Mouse (Mus musculus) thymus, adult 2 months (tissue): ENCODE data around the gene Gnpat. TPM values are rescaled to one million over a fixed set of nuclear protein-coding genes. Genes with fewer than 3 reads are reported as not detected.
A peak's percentile ranks its signal among the peaks of the same experiment; 100 is the strongest.

Experiments used
- DNase-seq: peaks from one replicate; pipeline ENCODE4 v3.0.0; 2021
- H3K27ac ChIP-seq: fragments of 200-500 bp; 2 replicates; pipeline ENCODE4 v1.5.1; 2012; ENCODE audit warnings: low read length, control low read depth; ENCODE audit not compliant: control insufficient read depth, insufficient read depth
- H3K27me3 ChIP-seq: fragments of 200-500 bp; 2 replicates; pipeline ENCODE4 v1.6.1; 2012; ENCODE audit warnings: mild to moderate bottlenecking, low read length, moderate library complexity, mixed read lengths; ENCODE audit not compliant: control insufficient read depth, insufficient read depth
- H3K36me3 ChIP-seq: fragments of 200-500 bp; 2 replicates; pipeline ENCODE4 v1.6.1; 2012; ENCODE audit warnings: mild to moderate bottlenecking, low read length, moderate library complexity; ENCODE audit not compliant: control insufficient read depth, insufficient read depth
- H3K4me1 ChIP-seq: fragments of 200-500 bp; replicated peaks from 2 replicates; pipeline ENCODE4 v1.6.1; 2012; ENCODE audit warnings: low read length; ENCODE audit not compliant: control insufficient read depth, insufficient read depth
- H3K4me3 ChIP-seq: fragments of 200-500 bp; 2 replicates; pipeline ENCODE4 v1.5.1; 2012; ENCODE audit warnings: mild to moderate bottlenecking, low read length, control low read depth, moderate library complexity; ENCODE audit not compliant: control insufficient read depth, insufficient read depth
- CTCF ChIP-seq: fragments of 200-500 bp; IDR thresholded peaks from 2 replicates; pipeline ENCODE4 v1.5.1; 2012; ENCODE audit warnings: mild to moderate bottlenecking, control low read depth, low read length, moderate library complexity, borderline replicate concordance; ENCODE audit not compliant: control insufficient read depth, poor library complexity, insufficient read depth; ENCODE audit errors: extremely low read depth
- POLR2A ChIP-seq: fragments of 200-500 bp; IDR thresholded peaks from 2 replicates; pipeline ENCODE4 v1.6.1; 2012; ENCODE audit warnings: mild to moderate bottlenecking, low read length, control low read depth, moderate library complexity; ENCODE audit not compliant: control insufficient read depth, poor library complexity, insufficient read depth; ENCODE audit errors: extremely low read depth
- WGBS: fragments of 180-500 bp; shearing (Covaris S2); methylation state at CpG from one replicate; pipeline ENCODE4 v1.1.7; 2018; 5-methylcytosine and 5-hydroxymethylcytosine counted together
- polyA plus RNA-seq: library from polyadenylated mRNA; depleted of rRNA; stranded (reverse); fragments of >200 nt; gene quantifications from 2 replicates; pipeline ENCODE4 v1.2.3, GENCODE M21; 2012

The Gnpat gene
- polyA plus RNA-seq, 1 experiment = 72.3 TPM

- H3K27ac ChIP-seq = no peak overlapping the region
- TF ChIP-seq POLR2A (no peak), CTCF (no peak)
- WGBS = 88% methylated on average over 15 of the region's 15 CpGs
- peaks cover 42% of the 10 kb centered on the region for H3K4me1 ChIP-seq
- DNase-seq = no peak
- no peaks in the 10 kb centered on the region for H3K36me3 ChIP-seq
- no peak overlapping the region for H3K4me3 ChIP-seq
- H3K27me3 ChIP-seq = no peaks in the 10 kb centered on the region
These were observed 61.3 kb downstream of the Gnpat start for GRCm38 (mm10) chr8:124923971-124924652.

DNA sequence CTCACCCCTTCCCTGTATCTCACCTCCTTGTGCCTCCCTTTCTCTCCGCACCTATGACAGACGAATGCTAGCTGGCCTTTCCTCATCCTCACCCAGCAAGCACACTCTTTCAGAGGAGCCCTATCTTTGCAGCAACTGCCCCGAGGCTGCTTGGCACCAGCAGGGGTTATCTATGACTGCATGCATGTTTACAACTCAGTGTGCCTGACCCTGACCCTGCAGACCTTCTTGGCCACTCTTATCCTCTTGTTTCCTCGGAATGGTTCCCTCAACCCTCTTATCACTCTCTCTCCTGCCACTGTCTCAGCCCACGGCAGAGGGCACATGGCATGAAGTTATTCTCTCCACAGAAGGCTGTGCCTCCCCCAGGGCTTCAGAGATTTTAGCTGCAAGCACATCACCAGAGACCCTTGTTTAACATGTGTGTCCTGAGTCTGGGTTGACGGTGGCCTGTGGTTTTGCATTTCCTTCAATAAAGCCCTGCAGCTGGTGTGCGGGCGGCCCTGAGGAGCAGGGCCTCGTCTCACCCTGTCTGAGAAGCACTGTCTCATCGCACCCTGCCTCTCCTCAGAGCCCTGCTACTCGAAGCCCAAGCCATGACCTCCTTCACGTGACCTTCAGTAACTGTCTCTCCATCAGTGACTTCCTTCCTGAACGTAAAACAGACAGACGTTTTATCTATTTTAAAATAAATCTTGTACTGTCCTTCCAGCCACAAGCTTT is 62.9 kb downstream of the Gnpat start:
- Histone ChIP-seq H3K27ac (no peak overlapping the region), H3K4me1 (peaks cover 42% of the 10 kb centered on the region), H3K36me3 (no peaks in the 10 kb centered on the region), H3K27me3 (no peaks in the 10 kb centered on the region), H3K4me3 (no peak overlapping the region)
- TF ChIP-seq CTCF (no peak), POLR2A (no peak)
- DNase-seq = peak; percentile 26
- WGBS = 17% methylated on average over 14 of the region's 14 CpGs

DNA sequence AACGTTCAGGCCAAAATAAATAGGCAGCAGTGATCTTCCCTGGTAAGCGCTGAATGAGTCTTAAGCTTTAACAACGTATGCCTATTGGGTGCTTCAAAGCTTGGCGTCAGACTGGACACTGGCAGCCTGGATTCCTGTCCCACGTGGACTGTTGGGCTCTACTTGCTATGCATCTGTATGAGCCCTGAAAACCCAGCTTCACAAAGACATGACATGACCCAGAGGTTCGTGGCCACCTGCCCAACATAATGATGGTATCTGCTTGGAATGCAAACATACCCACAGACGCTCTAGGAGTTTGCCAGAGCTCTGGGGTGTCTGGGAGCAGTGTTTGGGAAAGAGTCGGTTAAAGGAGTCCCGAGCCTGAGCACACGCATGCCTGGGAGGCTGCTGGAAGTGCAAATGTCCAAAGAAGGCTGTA is 63.5 kb downstream of the Gnpat start:
- 37% methylated on average over 10 of the region's 10 CpGs for WGBS
- Histone ChIP-seq H3K27ac (0 out of 2 replicates have a peak overlapping the region, but pooled peaks have one; percentile 3), H3K27me3 (no peaks in the 10 kb centered on the region), H3K4me1 (peaks cover 39% of the 10 kb centered on the region), H3K4me3 (no peak overlapping the region), H3K36me3 (no peaks in the 10 kb centered on the region)
- TF ChIP-seq CTCF (no peak), POLR2A (no peak)
- DNase-seq = no peak

DNA sequence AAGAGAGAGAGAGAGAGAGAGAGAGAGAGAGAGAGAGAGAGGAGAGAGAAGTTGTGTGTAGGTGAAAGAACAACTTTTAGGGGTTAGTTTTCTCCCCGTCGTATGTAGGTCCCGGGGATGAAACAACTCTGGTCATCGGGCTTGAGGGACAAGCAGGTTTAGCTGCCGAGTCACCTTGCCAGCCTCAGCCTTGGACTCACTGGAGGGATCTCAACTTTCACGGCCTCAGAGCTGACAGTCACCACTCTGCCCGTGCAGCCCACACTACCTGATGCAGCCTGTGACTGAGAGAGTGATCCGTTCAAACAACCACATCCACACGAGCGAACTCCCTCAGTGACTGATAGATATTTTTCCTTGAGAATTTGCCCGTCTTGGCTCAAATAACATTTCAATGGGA is 66.2 kb downstream of the Gnpat start:
- 68% methylated on average over 11 of the region's 11 CpGs for WGBS
- Histone ChIP-seq H3K4me1 (peaks cover 27% of the 10 kb centered on the region), H3K4me3 (no peak overlapping the region), H3K27ac (no peak overlapping the region), H3K36me3 (no peaks in the 10 kb centered on the region), H3K27me3 (no peaks in the 10 kb centered on the region)
- TF ChIP-seq CTCF (no peak), POLR2A (no peak)
- no peak for DNase-seq

DNA sequence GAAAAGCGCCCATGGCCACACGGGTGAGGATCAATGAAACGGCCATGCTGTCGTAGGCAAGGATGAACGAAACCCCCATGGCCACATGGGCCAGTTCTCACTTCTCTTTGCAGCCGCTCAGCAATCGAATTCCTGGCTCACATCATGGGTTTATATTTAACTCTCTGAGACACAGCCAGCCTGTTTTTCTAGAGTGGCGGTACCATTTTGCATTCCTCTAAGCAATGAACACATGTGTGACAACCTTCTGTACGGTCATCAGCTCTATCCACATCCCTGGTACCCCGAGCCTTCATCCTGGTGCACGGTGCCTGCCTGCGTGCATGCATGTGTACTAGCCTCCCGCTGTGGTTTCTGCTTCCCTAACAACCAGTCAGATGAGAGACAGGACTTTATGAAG is 67.3 kb downstream of the Gnpat start:
- no peak overlapping the region for H3K4me3 ChIP-seq
- H3K27ac ChIP-seq = no peak overlapping the region
- 89% methylated on average over 13 of the region's 13 CpGs for WGBS
- no peak for DNase-seq
- no peaks in the 10 kb centered on the region for H3K36me3 ChIP-seq
- peaks cover 24% of the 10 kb centered on the region for H3K4me1 ChIP-seq
- no peaks in the 10 kb centered on the region for H3K27me3 ChIP-seq
- no peak for TF ChIP-seq POLR2A
- TF ChIP-seq CTCF = no peak

DNA sequence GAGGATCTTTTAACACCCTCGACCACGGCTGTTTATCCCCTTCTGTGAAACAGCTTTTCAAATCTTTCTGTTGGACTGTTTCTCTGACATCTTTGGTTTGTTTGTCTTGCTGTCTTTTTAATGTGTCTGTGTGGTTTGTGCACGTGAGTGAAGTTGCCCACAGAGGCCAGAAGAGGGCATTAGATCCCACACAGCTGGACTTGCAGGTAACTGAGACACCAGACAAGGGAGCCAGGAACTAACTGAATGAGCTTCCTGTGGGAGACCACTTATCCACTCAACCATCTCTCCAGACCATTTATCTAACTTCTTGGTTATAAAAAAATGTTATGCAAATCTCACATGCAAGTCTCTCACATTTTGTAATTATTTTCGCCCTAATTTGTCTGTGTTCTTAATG is 67.8 kb downstream of the Gnpat start:
- no peak for TF ChIP-seq POLR2A
- no peak for TF ChIP-seq CTCF
- peaks cover 20% of the 10 kb centered on the region for H3K4me1 ChIP-seq
- H3K36me3 ChIP-seq = no peaks in the 10 kb centered on the region
- H3K4me3 ChIP-seq = no peak overlapping the region
- peak; percentile 16 for DNase-seq
- 81% methylated on average over 4 of the region's 4 CpGs for WGBS
- H3K27me3 ChIP-seq = no peaks in the 10 kb centered on the region
- H3K27ac ChIP-seq = no peak overlapping the region
